Mouse (Mus musculus) hindbrain, embryonic 11.5 days (tissue): ENCODE results near the gene Dlg2. TPM values are rescaled to one million over a fixed set of nuclear protein-coding genes. Genes with fewer than 3 reads are reported as not detected.

Experiments used
- ATAC-seq: fragments of 200-750 bp; cut with Nextera tagmentation; 2 replicates; pipeline ENCODE4 v1.8.0; 2017; ENCODE audit warnings: mild to moderate bottlenecking, moderate TSS enrichment, moderate library complexity; ENCODE audit not compliant: low FRiP score
- DNase-seq: peaks from one replicate; pipeline ENCODE4 v3.0.0-alpha.2; 2015; ENCODE audit warnings: low spot score
- H3K27ac ChIP-seq: fragments of 300-500 bp; sonication (generic); 2 replicates; pipeline ENCODE4 v1.5.1; 2014; ENCODE audit warnings: mild to moderate bottlenecking, low read depth, low read length
- H3K27me3 ChIP-seq: fragments of 300-500 bp; sonication (generic); 2 replicates; pipeline ENCODE4 v1.6.1; 2014; ENCODE audit warnings: mild to moderate bottlenecking, low read length, moderate library complexity, mixed read lengths; ENCODE audit not compliant: control insufficient read depth, insufficient read depth
- H3K36me3 ChIP-seq: fragments of 300-500 bp; sonication (generic); 2 replicates; pipeline ENCODE4 v1.6.1; 2014; ENCODE audit warnings: mild to moderate bottlenecking, low read length, moderate library complexity, mixed read lengths; ENCODE audit not compliant: control insufficient read depth, insufficient read depth
- H3K4me1 ChIP-seq: fragments of 300-500 bp; sonication (generic); replicated peaks from 2 replicates; pipeline ENCODE4 v1.6.1; 2014; ENCODE audit warnings: low read length, mixed read lengths; ENCODE audit not compliant: control insufficient read depth, insufficient read depth
- H3K4me2 ChIP-seq: fragments of 300-500 bp; sonication (generic); replicated peaks from 2 replicates; pipeline ENCODE4 v1.6.1; 2014; ENCODE audit warnings: mild to moderate bottlenecking, low read depth, low read length
- H3K4me3 ChIP-seq: fragments of 300-500 bp; sonication (generic); 2 replicates; pipeline ENCODE4 v1.5.1; 2014; ENCODE audit warnings: low read depth, low read length
- H3K9ac ChIP-seq: fragments of 300-500 bp; sonication (generic); 2 replicates; pipeline ENCODE4 v1.6.1; 2014; ENCODE audit warnings: low read depth, low read length
- H3K9me3 ChIP-seq: fragments of 300-500 bp; sonication (generic); 2 replicates; pipeline ENCODE4 v1.6.1; 2016; ENCODE audit warnings: low read length; ENCODE audit not compliant: control insufficient read depth
- WGBS: fragments of 180-500 bp; shearing (Covaris S2); extraction: QIAGEN DNeasy Blood & Tissue Kit; methylation state at CpG from one replicate; pipeline ENCODE4 v1.1.7; 2014; 5-methylcytosine and 5-hydroxymethylcytosine counted together
- polyA plus RNA-seq: library from polyadenylated mRNA; unstranded; fragments of >200 nt; fragmentation: Nextera tagmentation; extraction: Ambion mirVana; gene quantifications from 2 replicates; pipeline ENCODE4 v1.2.1, GENCODE M21; 2014

Gene Dlg2
- polyA plus RNA-seq, 1 experiment from 2014 or later, result 3.1 TPM

DNA sequence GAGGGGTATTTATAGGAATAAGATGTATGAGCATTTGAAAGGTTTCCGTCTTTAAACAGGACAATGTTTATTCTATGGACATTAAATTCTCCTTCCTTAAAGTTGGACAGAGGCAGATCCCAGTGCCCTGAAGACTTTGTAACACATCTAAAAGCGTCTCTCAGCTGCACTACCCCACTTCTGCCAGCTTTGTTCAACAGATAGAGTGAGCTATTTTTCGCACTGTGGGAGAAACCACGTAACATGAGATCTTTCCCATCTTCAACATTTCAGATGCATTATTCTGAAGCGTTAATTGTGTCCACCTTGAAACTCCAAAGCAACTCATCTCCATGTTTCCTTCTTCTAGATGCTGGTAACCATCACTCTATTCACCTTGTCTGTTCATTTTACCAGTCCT is 958.3 kb downstream of the Dlg2 start:
- ATAC-seq, result no peak
- Histone ChIP-seq H3K4me2 (no peak overlapping the region), H3K27me3 (no peaks in the 10 kb centered on the region), H3K4me1 (no peaks in the 10 kb centered on the region), H3K4me3 (no peak overlapping the region), H3K9ac (no peak overlapping the region), H3K9me3 (no peaks in the 10 kb centered on the region), H3K27ac (no peak overlapping the region), H3K36me3 (no peaks in the 10 kb centered on the region)
- 88% methylated on average over 5 of the region's 5 CpGs for WGBS
- no peak for DNase-seq

DNA sequence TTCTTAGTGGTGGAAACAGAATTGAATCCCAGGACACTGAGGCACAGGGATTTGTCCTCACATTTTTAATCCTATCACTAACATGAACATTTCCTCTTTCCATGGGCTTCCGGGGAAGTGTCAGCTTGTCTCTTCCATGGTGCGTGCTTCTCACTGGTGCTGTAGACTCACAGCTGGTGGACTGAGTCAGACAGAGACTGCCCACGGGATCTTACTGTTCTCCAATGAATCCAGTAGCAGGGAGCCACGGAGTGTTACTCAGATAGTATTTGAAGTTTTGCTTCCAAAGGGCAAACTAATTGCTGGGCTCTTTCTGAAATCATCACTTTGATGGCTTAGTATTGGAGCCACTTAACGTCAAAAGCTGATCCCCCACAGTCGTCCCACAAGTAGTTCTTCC is 963.9 kb downstream of the Dlg2 start:
- Histone ChIP-seq H3K27ac (no peak overlapping the region), H3K4me2 (no peak overlapping the region), H3K27me3 (no peaks in the 10 kb centered on the region), H3K9ac (no peak overlapping the region), H3K36me3 (no peaks in the 10 kb centered on the region), H3K4me1 (no peaks in the 10 kb centered on the region), H3K4me3 (no peak overlapping the region), H3K9me3 (no peaks in the 10 kb centered on the region)
- 85% methylated on average over 6 of the region's 6 CpGs for WGBS
- DNase-seq (no peak), ATAC-seq (no peak)

DNA sequence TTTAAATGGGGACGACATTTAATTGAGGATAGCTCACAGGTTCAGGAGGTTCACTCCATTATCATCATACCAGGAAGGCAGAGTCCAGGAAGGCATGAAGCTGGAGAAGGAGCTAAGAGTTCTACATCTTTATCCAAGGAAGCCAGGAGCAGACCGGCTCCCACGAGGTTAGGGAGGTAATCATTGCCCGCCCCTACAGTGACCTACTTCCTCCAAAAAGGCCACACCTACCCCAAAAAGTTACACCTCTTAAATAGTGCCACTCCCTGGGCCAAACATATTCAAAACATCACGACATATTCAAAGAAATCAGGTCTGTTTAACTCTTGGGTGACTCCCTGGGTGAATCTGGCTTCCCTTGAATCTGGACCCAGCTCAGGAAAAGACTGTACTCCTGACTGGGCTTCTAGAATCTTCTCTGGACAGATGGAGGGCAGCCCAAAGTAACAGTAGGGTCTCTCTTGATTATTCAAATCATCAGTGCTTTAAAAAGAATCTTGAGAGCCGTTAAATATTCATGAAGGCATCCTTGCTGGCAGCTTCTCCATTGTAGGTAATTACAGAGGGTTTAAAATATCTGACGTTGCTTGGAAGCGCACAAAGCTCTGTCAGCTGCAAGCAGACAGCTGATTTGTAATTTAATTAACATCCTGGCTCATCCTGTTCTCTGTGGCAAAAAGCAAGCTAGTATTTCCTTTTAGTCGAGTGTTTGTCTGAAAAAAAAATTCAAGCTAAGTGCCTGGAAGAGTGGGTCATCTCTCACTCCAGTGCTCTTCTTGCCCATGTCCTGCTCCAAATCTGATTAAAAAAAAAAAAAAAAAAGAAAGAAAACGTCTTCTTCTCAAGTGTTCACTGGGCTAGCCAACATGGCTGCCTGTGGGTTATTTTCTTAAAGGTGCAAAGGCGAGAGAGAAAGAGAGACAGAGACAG is 966.2 kb downstream of the Dlg2 start:
- no peaks in the 10 kb centered on the region for H3K27me3 ChIP-seq
- DNase-seq (no peak), ATAC-seq (peak; percentile 75)
- H3K4me1 ChIP-seq, result no peaks in the 10 kb centered on the region
- H3K4me2 ChIP-seq, result no peak overlapping the region
- no peaks in the 10 kb centered on the region for H3K36me3 ChIP-seq
- WGBS, result 61% methylated on average over 11 of the region's 11 CpGs
- no peaks in the 10 kb centered on the region for H3K9me3 ChIP-seq
- no peak overlapping the region for H3K9ac ChIP-seq
- H3K4me3 ChIP-seq, result no peak overlapping the region
- no peak overlapping the region for H3K27ac ChIP-seq

DNA sequence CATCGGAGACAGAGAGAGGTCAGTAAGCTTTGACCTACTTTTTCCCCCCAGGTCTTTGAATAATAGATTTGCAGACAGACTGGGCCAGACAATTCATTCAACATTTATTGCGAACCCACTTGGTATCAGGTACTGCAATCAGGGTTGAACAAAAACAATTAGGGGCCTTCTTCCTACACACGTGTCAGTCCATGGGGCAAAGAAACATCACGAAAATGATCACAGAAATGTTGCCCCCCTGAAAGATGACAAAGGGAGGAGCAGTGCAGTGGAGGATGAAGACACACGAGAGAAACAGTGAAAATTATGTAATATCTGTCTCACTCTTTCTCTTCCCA is 966.9 kb downstream of the Dlg2 start:
- Histone ChIP-seq H3K4me2 (no peak overlapping the region), H3K27me3 (no peaks in the 10 kb centered on the region), H3K9me3 (no peaks in the 10 kb centered on the region), H3K36me3 (no peaks in the 10 kb centered on the region), H3K27ac (no peak overlapping the region), H3K4me3 (no peak overlapping the region), H3K9ac (no peak overlapping the region), H3K4me1 (no peaks in the 10 kb centered on the region)
- ATAC-seq, result peak; percentile 36
- WGBS, result 60% methylated on average over 5 of the region's 5 CpGs
- peak; percentile 6 for DNase-seq

DNA sequence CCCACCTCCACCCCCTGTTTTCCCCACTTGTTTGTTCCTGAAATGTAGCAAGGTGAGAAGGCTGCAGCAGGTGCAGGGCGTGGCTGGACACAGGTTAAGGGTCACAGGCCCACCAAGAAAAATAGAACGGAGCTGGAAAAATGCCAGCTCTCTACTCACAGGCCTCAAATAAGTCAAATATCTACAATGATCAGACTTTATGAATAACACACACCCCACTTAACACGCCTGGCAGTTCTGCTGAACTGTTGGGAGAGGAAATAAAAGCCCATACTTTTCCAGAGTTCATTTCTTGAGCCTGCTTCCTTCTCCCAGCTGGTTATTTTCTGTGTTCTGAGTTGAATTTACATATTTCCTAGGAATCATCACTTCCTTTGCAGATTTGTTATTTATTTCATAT is 967.4 kb downstream of the Dlg2 start:
- no peak overlapping the region for H3K9ac ChIP-seq
- 83% methylated on average over 3 of the region's 3 CpGs for WGBS
- ATAC-seq (no peak), DNase-seq (no peak)
- H3K4me3 ChIP-seq, result no peak overlapping the region
- H3K4me1 ChIP-seq, result no peaks in the 10 kb centered on the region
- H3K9me3 ChIP-seq, result no peaks in the 10 kb centered on the region
- no peak overlapping the region for H3K4me2 ChIP-seq
- no peaks in the 10 kb centered on the region for H3K36me3 ChIP-seq
- H3K27ac ChIP-seq, result no peak overlapping the region
- H3K27me3 ChIP-seq, result no peaks in the 10 kb centered on the region

DNA sequence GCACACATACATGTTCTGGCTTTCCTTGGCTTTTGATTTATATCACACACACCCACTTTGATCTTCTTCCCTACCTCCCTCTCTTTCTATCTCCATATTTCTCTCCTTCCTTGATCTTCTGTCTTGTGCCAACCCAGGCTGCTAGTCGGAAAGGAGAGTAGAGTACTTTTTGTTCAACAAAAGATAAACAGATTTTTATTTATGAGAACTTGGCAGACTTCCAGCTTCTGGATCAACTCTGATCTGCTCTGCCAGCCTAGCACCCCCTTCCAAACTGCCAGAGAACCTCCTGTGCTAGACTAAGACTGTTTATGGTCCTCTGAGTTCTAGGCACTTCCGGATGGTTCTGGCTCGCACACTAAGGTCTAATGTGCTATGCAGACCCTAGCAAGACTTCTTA is 968.3 kb downstream of the Dlg2 start:
- 87% methylated on average over 3 of the region's 3 CpGs for WGBS
- no peaks in the 10 kb centered on the region for H3K27me3 ChIP-seq
- H3K9ac ChIP-seq, result no peak overlapping the region
- H3K9me3 ChIP-seq, result no peaks in the 10 kb centered on the region
- no peaks in the 10 kb centered on the region for H3K36me3 ChIP-seq
- no peak overlapping the region for H3K27ac ChIP-seq
- DNase-seq, result no peak
- H3K4me1 ChIP-seq, result no peaks in the 10 kb centered on the region
- H3K4me2 ChIP-seq, result no peak overlapping the region
- no peak overlapping the region for H3K4me3 ChIP-seq
- ATAC-seq, result no peak

DNA sequence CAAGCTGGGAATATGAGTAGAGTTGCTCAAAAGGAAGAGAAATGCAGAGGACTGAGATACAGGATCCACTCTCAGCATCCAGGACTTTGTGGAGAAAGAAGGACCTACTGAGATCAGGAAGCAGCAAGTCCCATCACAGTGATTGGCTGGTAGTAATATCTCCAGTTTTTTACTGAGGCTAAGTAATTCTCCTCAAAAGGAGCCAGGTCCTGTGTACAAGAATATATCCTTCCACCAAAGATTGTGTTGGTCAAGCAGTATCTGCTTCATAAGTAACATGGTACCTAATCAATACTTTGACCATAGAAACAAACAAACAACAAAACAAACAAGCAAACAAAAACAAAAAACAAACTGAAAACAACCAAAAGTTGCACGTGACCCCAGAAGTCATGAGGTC is 980.3 kb downstream of the Dlg2 start:
- no peak for DNase-seq
- Histone ChIP-seq H3K36me3 (no peaks in the 10 kb centered on the region), H3K27me3 (no peaks in the 10 kb centered on the region), H3K9ac (no peak overlapping the region), H3K4me1 (no peaks in the 10 kb centered on the region), H3K4me2 (no peak overlapping the region), H3K4me3 (no peak overlapping the region), H3K9me3 (no peaks in the 10 kb centered on the region), H3K27ac (no peak overlapping the region)
- no peak for ATAC-seq
- WGBS, result 16% methylated on average over 1 of the region's 1 CpGs

DNA sequence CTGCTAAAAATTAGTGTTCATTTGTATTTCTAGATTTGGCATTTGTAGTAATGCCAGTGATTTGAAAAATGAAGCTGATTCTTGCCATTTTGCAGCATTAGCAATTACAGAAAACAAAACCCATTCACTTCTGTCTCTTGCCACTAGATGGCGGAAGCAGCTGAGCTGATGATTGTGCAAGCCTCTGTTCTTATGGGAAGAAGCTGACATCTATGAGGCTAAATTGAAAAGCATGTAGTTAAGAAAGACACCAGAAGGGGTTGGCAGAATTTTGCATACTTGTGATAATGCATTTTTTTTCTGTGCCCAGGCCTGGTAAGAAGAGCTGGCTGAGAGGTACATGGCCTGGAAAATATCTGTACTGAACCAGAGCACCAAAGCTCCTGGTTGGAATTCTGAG is 980.7 kb downstream of the Dlg2 start:
- DNase-seq, result peak; percentile 80
- no peak overlapping the region for H3K4me3 ChIP-seq
- no peaks in the 10 kb centered on the region for H3K4me1 ChIP-seq
- H3K9ac ChIP-seq, result no peak overlapping the region
- H3K36me3 ChIP-seq, result no peaks in the 10 kb centered on the region
- H3K9me3 ChIP-seq, result no peaks in the 10 kb centered on the region
- no peak overlapping the region for H3K27ac ChIP-seq
- 0% methylated on average over 1 of the region's 1 CpGs for WGBS
- H3K27me3 ChIP-seq, result no peaks in the 10 kb centered on the region
- no peak overlapping the region for H3K4me2 ChIP-seq
- ATAC-seq, result peak; percentile 78

DNA sequence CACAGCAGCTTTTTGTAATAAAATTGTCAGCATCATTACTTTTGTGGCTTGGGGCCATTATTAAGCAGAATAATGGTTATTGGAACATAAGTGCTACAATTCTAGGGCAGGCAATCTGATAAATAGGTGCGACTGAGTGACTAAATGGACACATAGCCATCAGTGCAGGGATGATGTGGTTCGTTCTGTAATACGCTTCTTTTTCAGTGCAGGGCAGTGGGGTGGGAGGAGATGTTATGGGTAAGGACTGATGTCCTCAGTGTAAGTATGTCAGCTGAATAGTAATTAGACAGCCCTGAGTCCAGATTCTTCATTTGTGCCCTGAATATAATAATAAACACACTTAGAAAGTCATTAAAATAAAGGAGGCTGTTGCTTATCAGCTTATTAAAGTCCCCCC is 984.9 kb downstream of the Dlg2 start:
- Histone ChIP-seq H3K4me1 (no peaks in the 10 kb centered on the region), H3K36me3 (no peaks in the 10 kb centered on the region), H3K9ac (no peak overlapping the region), H3K27me3 (no peaks in the 10 kb centered on the region), H3K4me3 (no peak overlapping the region), H3K27ac (no peak overlapping the region), H3K9me3 (no peaks in the 10 kb centered on the region), H3K4me2 (no peak overlapping the region)
- DNase-seq (no peak), ATAC-seq (no peak)
- 90% methylated on average over 3 of the region's 3 CpGs for WGBS
